Mouse (Mus musculus) lung, postnatal 25 days (tissue): ENCODE results near the gene Msmo1.

Experiments
- DNase-seq: peaks from one replicate; pipeline ENCODE4 v3.0.0; 2022; ENCODE audit warnings: low spot score

Msmo1 gene

GRCm38 (mm10) chr8:64733271-64733943 lies at the start of gene Msmo1:
Gene Msmo1 (minus strand): TSS chr8:64733792.
- DNase-seq: peak; percentile 98

- no peak for DNase-seq
Observed at GRCm38 (mm10) chr8:64781947-64782346, 48.4 kb upstream of the Msmo1 start.

- no peak for DNase-seq
Observed at GRCm38 (mm10) chr8:64777925-64778324, 44.3 kb upstream of the Msmo1 start.

- no peak for DNase-seq
Observed at GRCm38 (mm10) chr8:64774136-64774535, 40.5 kb upstream of the Msmo1 start.

GRCm38 (mm10) chr8:64770814-64771213 lies 37.2 kb upstream of the Msmo1 start:
- no peak for DNase-seq

- DNase-seq: no peak
Observed at GRCm38 (mm10) chr8:64769586-64769985, 36.0 kb upstream of the Msmo1 start.

- DNase-seq: no peak
Observed at GRCm38 (mm10) chr8:64768645-64769044, 35.1 kb upstream of the Msmo1 start.

- peak; percentile 21 for DNase-seq
Observed at GRCm38 (mm10) chr8:64767047-64767446, 33.5 kb upstream of the Msmo1 start.

GRCm38 (mm10) chr8:64764075-64764474 lies 30.5 kb upstream of the Msmo1 start:
- no peak for DNase-seq

- no peak for DNase-seq
Observed at GRCm38 (mm10) chr8:64762751-64763150, 29.2 kb upstream of the Msmo1 start.

- peak; percentile 36 for DNase-seq
Observed at GRCm38 (mm10) chr8:64761430-64761829, 27.8 kb upstream of the Msmo1 start.

GRCm38 (mm10) chr8:64757956-64758355 lies 24.4 kb upstream of the Msmo1 start:
- DNase-seq: no peak

- DNase-seq: no peak
Observed at GRCm38 (mm10) chr8:64746215-64747058, 12.8 kb upstream of the Msmo1 start.

- no peak for DNase-seq
Observed at GRCm38 (mm10) chr8:64740547-64741211, 7.1 kb upstream of the Msmo1 start.

GRCm38 (mm10) chr8:64738916-64739315 lies 5.3 kb upstream of the Msmo1 start:
- DNase-seq: no peak

GRCm38 (mm10) chr8:64736767-64737323 lies 3.3 kb upstream of the Msmo1 start:
- no peak for DNase-seq

GRCm38 (mm10) chr8:64735161-64735560 lies 1.6 kb upstream of the Msmo1 start:
- no peak for DNase-seq

- DNase-seq: no peak
Observed at GRCm38 (mm10) chr8:64732596-64732995, 996 bp downstream of the Msmo1 start.

GRCm38 (mm10) chr8:64728156-64728555 lies 5.4 kb downstream of the Msmo1 start:
- DNase-seq: no peak

GRCm38 (mm10) chr8:64726190-64726695 lies 7.3 kb downstream of the Msmo1 start:
- no peak for DNase-seq

GRCm38 (mm10) chr8:64723206-64723605 lies 10.4 kb downstream of the Msmo1 start:
- no peak for DNase-seq

- DNase-seq: no peak
Observed at GRCm38 (mm10) chr8:64717868-64718267, 15.7 kb downstream of the Msmo1 start.
